Mouse (Mus musculus) CD8-positive naive resting alpha-beta T cell, adult 57 days (primary cell): ENCODE measurements around the gene Stxbp6. TPM values are rescaled to one million over a fixed set of nuclear protein-coding genes. Genes with fewer than 3 reads are reported as not detected.

ENCODE experiments used
- total RNA-seq: library from RNA; stranded (reverse); gene quantifications from one replicate; pipeline ENCODE4 v1.2.4, GENCODE M21; 2023

The Stxbp6 gene
- total RNA-seq, result not detected

GRCm38 (mm10) chr12:45074611-45075342 lies at the start of gene Stxbp6:
Stxbp6 (minus strand) TSS chr12:45074709.

